Mouse (Mus musculus) olfactory bulb, adult 2 months (tissue): ENCODE measurements at regions not wholly inside any gene's neighbourhood (a gene's known extent, or its start where the extent isn't known, plus 50 kb on each side); places are given as distances from the start of the nearest gene placed in this dataset.

Source experiments
- CTCF ChIP-seq: fragments of 200-500 bp; IDR thresholded peaks from 2 replicates; pipeline ENCODE4 v1.5.1; 2012; ENCODE audit warnings: low read depth, mild to moderate bottlenecking, low read length, moderate library complexity; ENCODE audit not compliant: insufficient read depth
- POLR2A ChIP-seq: fragments of 200-500 bp; IDR thresholded peaks from 2 replicates; pipeline ENCODE4 v1.6.1; 2012; ENCODE audit warnings: mild to moderate bottlenecking, low read depth, low read length, moderate library complexity; ENCODE audit not compliant: insufficient read depth

DNA sequence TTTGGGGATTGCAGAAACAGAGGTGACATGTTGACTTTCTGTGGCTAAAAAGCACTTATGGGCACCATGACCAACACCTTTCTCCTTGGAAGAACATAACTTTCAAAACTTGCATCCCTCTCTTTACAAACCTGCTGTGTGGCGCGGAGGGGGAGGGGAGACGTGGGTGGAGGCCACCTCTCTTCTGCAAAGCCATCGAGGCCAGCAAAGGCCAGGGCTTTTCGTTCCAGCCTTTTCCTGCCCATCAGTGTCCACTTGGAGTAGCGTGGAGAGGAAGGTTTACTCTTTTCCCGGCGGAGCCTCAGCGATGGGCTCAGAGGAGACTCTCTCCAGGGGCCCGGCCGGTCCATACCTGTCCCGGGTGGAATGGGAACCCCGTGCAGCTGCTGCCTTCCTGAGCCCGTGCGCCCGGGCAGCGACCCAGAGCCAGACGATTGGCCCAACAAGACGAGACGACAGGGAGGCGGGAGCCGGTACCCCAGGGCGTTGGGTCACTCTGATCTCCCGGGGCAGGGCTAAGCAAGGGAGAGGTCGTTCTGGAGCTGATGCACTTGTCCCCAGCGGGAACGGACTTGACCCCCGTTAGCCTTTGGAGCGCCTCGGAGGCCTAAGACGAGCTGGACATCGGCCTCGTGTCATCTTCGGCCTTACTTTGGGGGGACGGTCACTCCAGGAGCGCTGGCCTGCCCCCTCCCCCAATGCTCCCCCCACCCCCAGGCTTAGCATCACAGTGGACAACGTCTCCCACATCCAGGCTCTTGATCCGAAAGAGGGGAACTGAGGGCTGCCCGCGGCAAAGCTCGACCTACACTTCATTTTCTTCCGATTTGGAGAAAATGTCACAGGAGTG lies 311.8 kb downstream of the Mtx2 start:
- TF ChIP-seq CTCF (no peak), POLR2A (no peak)
